ENCODE assay signal across 9 mouse cellular contexts in the genomic region with DNA sequence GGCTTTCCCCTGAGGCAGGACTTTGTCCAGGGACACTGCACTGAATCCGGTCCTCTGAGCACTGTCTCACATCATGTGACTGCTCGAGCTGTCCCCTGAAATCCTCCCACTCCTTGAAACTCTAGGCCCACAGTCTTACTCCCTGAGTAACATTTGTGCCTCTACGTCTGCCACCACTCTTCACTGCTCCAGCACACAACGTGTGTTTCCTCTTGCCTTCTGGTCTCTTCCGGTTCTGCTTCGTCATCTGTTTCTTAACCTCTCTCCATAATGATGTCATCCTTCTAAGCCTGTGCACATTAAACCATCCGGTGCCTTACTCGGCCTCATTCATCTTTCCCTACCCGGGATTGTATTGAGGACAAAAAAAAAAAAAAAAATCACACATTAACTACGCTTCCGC. TPM values are rescaled to one million over a fixed set of nuclear protein-coding genes. Genes with fewer than 3 reads are reported as not detected.
DNase-seq lines count a peak whose midpoint lies in the region; ATAC-seq and TF ChIP-seq lines count a peak whose summit lies in the region.
"Had no signal": no experiment of that assay in that cellular context is flagged by ENCODE, and none has a peak within 500 bp of the region (broad histone marks: within the 10 kb centered on the region; RNA-seq: fewer than 3 reads in every experiment).

No protein-coding gene starts in this region.

- DNase-seq in left cerebral cortex, adult 2 months (ENCODE audit: extremely low spot score in 1 of 2, low spot score in 2 of 2), result no peak
- DNase-seq in left cerebral cortex, postnatal 10 days (ENCODE audit: extremely low spot score in 1 of 2, low spot score in 2 of 2), result no peak
- DNase-seq in brain, embryonic 14.5 days (ENCODE audit: low read depth), result peak; percentile 58
- DNase-seq in kidney, adult 2 months, result peak; percentile 62
- no peak for DNase-seq in layer of hippocampus, adult 11-12 months (ENCODE audit: low spot score)
- DNase-seq in right cerebral cortex, postnatal 10 days (ENCODE audit: low spot score in 2 of 2), result no peak
- no peak for DNase-seq in ovary, postnatal 10 days (ENCODE audit: low spot score)

- no peaks in the 10 kb centered on the region for H3K36me3 ChIP-seq in kidney, adult 2 months (ENCODE audit: control insufficient read depth, insufficient read depth, low read length)
- no peaks in the 10 kb centered on the region for H3K36me3 ChIP-seq in neural tube, embryonic 15.5 days
- H3K36me3 ChIP-seq: midbrain, embryonic 12.5 days had no signal

- H3K9ac ChIP-seq in neural tube, embryonic 15.5 days (replicated peaks), result no peak overlapping the region
- H3K9ac ChIP-seq: midbrain, embryonic 12.5 days had no signal

- H3K9me3 ChIP-seq in neural tube, embryonic 15.5 days (replicated peaks), result no peaks in the 10 kb centered on the region
- H3K9me3 ChIP-seq: midbrain, embryonic 12.5 days had no signal

- peak overlapping the region; percentile 44; the same call in 1 of the 2 replicates for H3K27ac ChIP-seq in left cerebral cortex, adult 2 months
- peak overlapping the region; percentile 9; the same call in 1 of the 2 replicates for H3K27ac ChIP-seq in kidney, adult 2 months (ENCODE audit: insufficient read depth, low read depth, low read length)
- H3K27ac ChIP-seq in neural tube, embryonic 15.5 days (replicated peaks), result peak overlapping the region; percentile 19; the same call in 1 of the 2 replicates
- H3K27ac ChIP-seq: midbrain, embryonic 12.5 days had no signal

- no peaks in the 10 kb centered on the region for H3K27me3 ChIP-seq in kidney, adult 2 months (replicated peaks; ENCODE audit: control insufficient read depth, insufficient read depth, low read length)
- H3K27me3 ChIP-seq in neural tube, embryonic 15.5 days (replicated peaks), result no peaks in the 10 kb centered on the region
- H3K27me3 ChIP-seq: midbrain, embryonic 12.5 days had no signal

- 8% methylated on average over 11 of the region's 11 CpGs for WGBS in kidney, adult 2 months
- 42% methylated on average over 11 of the region's 11 CpGs for WGBS in neural tube, embryonic 15.5 days

- no peak for TF ChIP-seq POLR2A in brain, embryonic 14.5 days (IDR thresholded peaks at IDR 0.05; ENCODE audit: borderline replicate concordance, extremely low read depth, insufficient read depth, insufficient read length, poor library complexity, severe bottlenecking)
- TF ChIP-seq POLR2A in kidney, adult 2 months (IDR thresholded peaks at IDR 0.05; ENCODE audit: low read depth, low read length), result no peak

- intact Hi-C loops in left cerebral cortex, adult 2 months (cut with DNase I), result no loop called here
- intact Hi-C loops in left cerebral cortex, postnatal 10 days (cut with DNase I), result no loop called here

- no peak for TF ChIP-seq CTCF in left cerebral cortex, adult 2 months (IDR thresholded peaks at IDR 0.05)
- TF ChIP-seq CTCF in brain, embryonic 14.5 days (IDR thresholded peaks at IDR 0.05; ENCODE audit: borderline replicate concordance, extremely low read depth, insufficient read depth, insufficient read length), result no peak
- TF ChIP-seq CTCF in kidney, adult 2 months (conservative IDR thresholded peaks at IDR 0.05; ENCODE audit: insufficient read depth, insufficient read length, low read depth, low read length), result no peak

- no peak overlapping the region for H3K4me3 ChIP-seq in left cerebral cortex, adult 2 months
- peak overlapping the region; percentile 10; the same call in 1 of the 2 replicates for H3K4me3 ChIP-seq in kidney, adult 2 months (ENCODE audit: insufficient read depth, low read depth, low read length)
- no peak overlapping the region for H3K4me3 ChIP-seq in neural tube, embryonic 15.5 days (replicated peaks)
- H3K4me3 ChIP-seq: midbrain, embryonic 12.5 days had no signal

- ATAC-seq in neural tube, embryonic 15.5 days (ENCODE audit: low FRiP score), result peak; percentile 55; the same call in 1 of the 2 replicates

- H3K4me1 ChIP-seq in kidney, adult 2 months (ENCODE audit: control insufficient read depth, insufficient read depth, low read length), result peaks cover 14% of the 10 kb centered on the region; the same call in 1 of the 2 replicates
- peaks cover 6% of the 10 kb centered on the region; the same call in 1 of the 2 replicates for H3K4me1 ChIP-seq in neural tube, embryonic 15.5 days

- H3K4me2 ChIP-seq in neural tube, embryonic 15.5 days, result peak overlapping the region; percentile 7; the same call in 1 of the 2 replicates
- H3K4me2 ChIP-seq: midbrain, embryonic 12.5 days had no signal

RNA-seq across cellular contexts. Expression of a gene that starts 28.2 kb away (rescaled TPM):
- 10 to 100 TPM; 23.1 to 25.4 TPM for total RNA-seq in left cerebral cortex, adult 2 months (2021)
- total RNA-seq in left cerebral cortex, postnatal 10 days (2021), result 10 to 100 TPM; 23.0 to 25.3 TPM
- polyA plus RNA-seq in brain, embryonic 14.5 days (2012; rRNA removed), result 20.8 and 21.4 TPM in 2 replicates
- polyA plus RNA-seq in kidney, adult 2 months (2012; rRNA removed), result 5.6 and 6.6 TPM in 2 replicates
- polyA plus RNA-seq in neural tube, embryonic 15.5 days (2015; fragmentation: Nextera tagmentation; extraction: Ambion mirVana), result 19.7 and 20.7 TPM in 2 replicates

Comparison
In these comparisons a context has a peak if more than half of its experiments do, and no peak if none do; other contexts are left out.
1. DNase-seq: peak in brain, embryonic 14.5 days (single experiment) and kidney, adult 2 months (single experiment); none in left cerebral cortex, adult 2 months (0 of 2), left cerebral cortex, postnatal 10 days (0 of 2), layer of hippocampus, adult 11-12 months (single experiment), right cerebral cortex, postnatal 10 days (0 of 2) and ovary, postnatal 10 days (single experiment).
2. Peak in every context shown above with its lines, with median percentiles within 50 percentile points of each other: H3K27ac ChIP-seq.